21 mouse cellular contexts compared by ENCODE assay signal in the genomic region with DNA sequence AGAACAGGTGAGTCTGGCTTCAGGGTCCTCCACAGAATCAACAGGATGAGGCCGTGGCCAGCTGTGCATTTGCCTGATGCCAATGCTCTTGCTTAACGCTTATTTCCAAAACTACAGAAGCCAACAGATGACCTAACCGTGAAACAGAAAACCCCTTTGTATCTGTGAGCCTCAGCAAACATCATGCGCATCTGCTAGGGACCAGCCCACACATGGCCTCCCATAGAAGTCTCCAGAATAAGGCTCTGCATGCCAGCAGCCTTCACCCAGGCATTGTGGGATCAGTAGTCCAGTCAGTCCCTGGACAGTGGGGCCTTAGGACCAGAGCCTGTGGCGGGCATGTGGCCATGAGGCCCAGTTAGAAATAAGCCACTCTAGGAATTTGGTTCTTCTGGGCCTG. TPM values are rescaled to one million over a fixed set of nuclear protein-coding genes. Genes with fewer than 3 reads are reported as not detected.
A peak's percentile ranks its signal among the peaks of the same experiment; 100 is the strongest.
DNase-seq lines count a peak whose midpoint lies in the region; ATAC-seq and TF ChIP-seq lines count a peak whose summit lies in the region.
"Had no signal": no experiment of that assay in that cellular context is flagged by ENCODE, and none has a peak within 500 bp of the region (broad histone marks: within the 10 kb centered on the region; RNA-seq: fewer than 3 reads in every experiment).

No protein-coding gene starts in this region.

- H3K79me2 ChIP-seq in CH12.LX (replicated peaks; ENCODE audit: control insufficient read depth, extremely low read depth, insufficient read depth, poor library complexity, severe bottlenecking): no peaks in the 10 kb centered on the region

- no peak for TF ChIP-seq POLR2A in CH12.LX (IDR thresholded peaks at IDR 0.05; ENCODE audit: low read depth, low read length)

- H3K4me3 ChIP-seq in CH12.LX (replicated peaks in 1 of 3; ENCODE audit: low read depth in 2 of 3, low read length in 2 of 3, poor library complexity in 1 of 3): no peak overlapping the region
- H3K4me3 ChIP-seq: forebrain, embryonic 15.5 days; heart, embryonic 15.5 days had no signal

- H3K9me3 ChIP-seq in CH12.LX (replicated peaks; ENCODE audit: low read length): no peaks in the 10 kb centered on the region
- H3K9me3 ChIP-seq: forebrain, embryonic 15.5 days; heart, embryonic 15.5 days had no signal

- peaks cover 88% of the 10 kb centered on the region for H3K27me3 ChIP-seq in CH12.LX (replicated peaks)
- H3K27me3 ChIP-seq: forebrain, embryonic 15.5 days; heart, embryonic 15.5 days had no signal

- no peak overlapping the region for H3K4me2 ChIP-seq in CH12.LX (ENCODE audit: insufficient read depth, low read depth, poor library complexity, severe bottlenecking)
- H3K4me2 ChIP-seq: forebrain, embryonic 15.5 days; heart, embryonic 15.5 days had no signal

- H3K36me3 ChIP-seq in CH12.LX (replicated peaks in 1 of 2; ENCODE audit: control insufficient read depth in 1 of 2, insufficient read depth in 1 of 2, low read length in 1 of 2): no peaks in the 10 kb centered on the region
- H3K36me3 ChIP-seq: forebrain, embryonic 15.5 days; heart, embryonic 15.5 days had no signal

- no peak for DNase-seq in frontal cortex, postnatal 36 days (ENCODE audit: low spot score in 2 of 2)
- DNase-seq in layer of hippocampus, adult 8-10 months (ENCODE audit: low spot score in 2 of 2): peak; percentile 52 to 72
- no peak for DNase-seq in layer of hippocampus, postnatal 10 days (ENCODE audit: low spot score in 2 of 2)
- DNase-seq in CH12.LX (ENCODE audit: extremely low read depth): no peak
- peak; percentile 21 for DNase-seq in skeletal muscle tissue, adult 2 months (ENCODE audit: low read depth, low spot score)
- DNase-seq: adrenal gland, postnatal 14 days; cerebellum, postnatal 14 days; kidney, adult 2 months; kidney, postnatal 14 days; lung, postnatal 10 days had no signal

- dilution Hi-C loops in CH12.LX (cut with MboI; ENCODE audit: extremely low pct_ligation_motif_present, extremely low pct_unique_long_range_greater_than_20kb, low sequenced_read_pairs): no loop called here

- ATAC-seq in frontal cortex, adult (ENCODE audit: low TSS enrichment): peak; percentile 72
- no peak for ATAC-seq in megakaryocyte progenitor cell, adult 5-6 weeks (replicated peaks; ENCODE audit: poor library complexity)
- ATAC-seq: activated CD4-positive, CD25-positive, alpha-beta regulatory T cell, adult 4 months; forebrain, embryonic 15.5 days; Patski had no signal

- in situ Hi-C loops in CH12.LX (cut with MboI; ENCODE audit: low pct_ligation_motif_present, low pct_unique_long_range_greater_than_20kb, low sequenced_read_pairs): loop anchor here (10.0 kb wide), 1 partner anchor 329 kb away; no protein-coding TSS in a partner anchor

- peaks cover 21% of the 10 kb centered on the region in 2 experiments for H3K4me1 ChIP-seq in CH12.LX (ENCODE audit: control insufficient read depth in 1 of 2, insufficient read depth in 2 of 2)
- H3K4me1 ChIP-seq: forebrain, embryonic 15.5 days had no signal

- TF ChIP-seq CTCF in CH12.LX (conservative IDR thresholded peaks at IDR 0.05 in 1 of 2, IDR thresholded peaks at IDR 0.05 in 1 of 2; ENCODE audit: low read depth in 2 of 2, low read length in 2 of 2): no peak

- peak overlapping the region; percentile 35; the same call in 1 of the 2 replicates for H3K27ac ChIP-seq in CH12.LX (ENCODE audit: insufficient read depth, low read depth)
- H3K27ac ChIP-seq: forebrain, embryonic 15.5 days; heart, embryonic 15.5 days had no signal

- TF ChIP-seq RAD21 in CH12.LX (IDR thresholded peaks at IDR 0.05; ENCODE audit: low read depth, low read length): no peak

- no peak overlapping the region for H3K9ac ChIP-seq in CH12.LX (ENCODE audit: insufficient read depth, low read depth)
- H3K9ac ChIP-seq: forebrain, embryonic 15.5 days; heart, embryonic 15.5 days had no signal

- no peak for TF ChIP-seq EP300 in CH12.LX (IDR thresholded peaks at IDR 0.05; ENCODE audit: low read length)

TF ChIP-seq in CH12.LX, 34 proteins besides CTCF, POLR2A, EP300 and RAD21:
- no peak for TF ChIP-seq USF2 (conservative IDR thresholded peaks at IDR 0.05; ENCODE audit: low read depth, low read length)
- no peak for TF ChIP-seq ELF1 (IDR thresholded peaks at IDR 0.05; ENCODE audit: low read depth, low read length)
- no peak for TF ChIP-seq E2F4 (IDR thresholded peaks at IDR 0.05; ENCODE audit: insufficient replicate concordance, low read depth, low read length)
- TF ChIP-seq UBTF (IDR thresholded peaks at IDR 0.05; ENCODE audit: low read depth, low read length): no peak
- no peak; the same call in 1 of the 2 replicates for TF ChIP-seq IRF4 (IDR thresholded peaks at IDR 0.05; ENCODE audit: low read depth, low read length)
- TF ChIP-seq USF1 (IDR thresholded peaks at IDR 0.05; ENCODE audit: low read depth, low read length): no peak
- no peak for TF ChIP-seq MAX (IDR thresholded peaks at IDR 0.05; ENCODE audit: low read length)
- TF ChIP-seq MAZ (IDR thresholded peaks at IDR 0.05; ENCODE audit: low read depth, low read length): no peak
- TF ChIP-seq CHD1 (IDR thresholded peaks at IDR 0.05; ENCODE audit: low read depth, low read length): no peak
- no peak for TF ChIP-seq NELFE (IDR thresholded peaks at IDR 0.05; ENCODE audit: low read depth, low read length)
- no peak for TF ChIP-seq ZC3H11A (IDR thresholded peaks at IDR 0.05; ENCODE audit: low read depth, low read length)
- TF ChIP-seq CHD2 (IDR thresholded peaks at IDR 0.05; ENCODE audit: low read length): no peak
- TF ChIP-seq JUN (IDR thresholded peaks at IDR 0.05; ENCODE audit: insufficient read depth, low read depth, low read length): no peak
- TF ChIP-seq SMC3 (IDR thresholded peaks at IDR 0.05; ENCODE audit: low read depth, low read length): no peak
- no peak for TF ChIP-seq POLR2AphosphoS2 (IDR thresholded peaks at IDR 0.05; ENCODE audit: low read depth, low read length)
- TF ChIP-seq ZNF384 (IDR thresholded peaks at IDR 0.05; ENCODE audit: low read depth, low read length): no peak
- no peak for TF ChIP-seq ZMIZ1 (IDR thresholded peaks at IDR 0.05; ENCODE audit: low read depth, low read length)
- no peak for TF ChIP-seq MXI1 (IDR thresholded peaks at IDR 0.05; ENCODE audit: low read depth, low read length)
- TF ChIP-seq JUND (conservative IDR thresholded peaks at IDR 0.05; ENCODE audit: low read depth, low read length): no peak

RNA-seq across cellular contexts. Expression of gene Psapl1, which starts 0.4 kb away (rescaled TPM):
- not detected for total RNA-seq in layer of hippocampus, adult 8-10 months (2022)
- not detected for total RNA-seq in layer of hippocampus, postnatal 10 days (2021)
- not detected in 2 replicates for total RNA-seq in CH12.LX (2012; rRNA removed)
- not detected in 2 replicates for total RNA-seq in CH12.LX (2014; rRNA removed)
- polyA plus RNA-seq in CH12.LX (2012; ENCODE audit: insufficient read length, low read depth): not detected in 2 replicates
- total RNA-seq in megakaryocyte progenitor cell, adult 5-6 weeks (2015): not detected in 2 replicates
- total RNA-seq in megakaryocyte progenitor cell, adult 5-6 weeks (2017): not detected in 2 replicates
- total RNA-seq: adrenal gland, postnatal 14 days; heart, adult 18-20 months; hematopoietic stem cell, adult 5-6 weeks; left cerebral cortex, adult 8-10 months had no signal
- polyA plus RNA-seq: activated CD4-positive, CD25-positive, alpha-beta regulatory T cell, adult 4 months; kidney, adult 2 months; liver, embryonic 16.5 days; neural tube, embryonic 14.5 days; Patski had no signal

Comparison
In these comparisons a context has a peak if more than half of its experiments do, and no peak if none do; other contexts are left out.
1. DNase-seq: peak in layer of hippocampus, adult 8-10 months (2 of 2) and skeletal muscle tissue, adult 2 months (single experiment); none in frontal cortex, postnatal 36 days (0 of 2), layer of hippocampus, postnatal 10 days (0 of 2) and CH12.LX (single experiment).